Mouse (Mus musculus): ENCODE data around the gene Epp13.
"Not testable (repeated sequence)": the region's sequence is repeated elsewhere in the genome, so short reads cannot be mapped to it uniquely, and the experiment has no call there.

The Epp13 gene

GRCm38 (mm10) chr7:6285842-6286705 is 33.6 kb downstream of the Epp13 start, which contains the start of gene Zfp667:
Gene Zfp667 (plus strand): TSS chr7:6286579.
- DNase-seq: peak; percentile 99

GRCm38 (mm10) chr7:6286921-6287531 is 34.5 kb downstream of the Epp13 start:
- peak; percentile 27 for DNase-seq

GRCm38 (mm10) chr7:6291121-6291520 is 38.6 kb downstream of the Epp13 start:
- DNase-seq: not testable (repeated sequence)

GRCm38 (mm10) chr7:6300796-6301195 is 48.3 kb downstream of the Epp13 start:
- not testable (repeated sequence) for DNase-seq

- peak; percentile 19 for DNase-seq
Measured at GRCm38 (mm10) chr7:6330458-6331232, 78.1 kb downstream of the Epp13 start.

GRCm38 (mm10) chr7:6331233-6331956 is 78.9 kb downstream of the Epp13 start, which contains the start of gene Zfp583:
Gene Zfp583 (minus strand): TSS chr7:6331285.
- peak; percentile 83 for DNase-seq

Measured in right cerebral cortex, postnatal 4 days (tissue).